Mouse (Mus musculus) heart, postnatal 0 days (tissue): Measurements from ENCODE around the gene Ppp1r36.

Experiments used
- CTCF ChIP-seq: IDR thresholded peaks from 2 replicates; pipeline ENCODE4 v1.5.1; 2016; ENCODE audit warnings: antibody characterized with exemption, control low read depth, low read depth
- EP300 ChIP-seq: IDR thresholded peaks from 2 replicates; pipeline ENCODE4 v1.6.1; 2016; ENCODE audit warnings: antibody characterized with exemption, low read depth

DNA sequence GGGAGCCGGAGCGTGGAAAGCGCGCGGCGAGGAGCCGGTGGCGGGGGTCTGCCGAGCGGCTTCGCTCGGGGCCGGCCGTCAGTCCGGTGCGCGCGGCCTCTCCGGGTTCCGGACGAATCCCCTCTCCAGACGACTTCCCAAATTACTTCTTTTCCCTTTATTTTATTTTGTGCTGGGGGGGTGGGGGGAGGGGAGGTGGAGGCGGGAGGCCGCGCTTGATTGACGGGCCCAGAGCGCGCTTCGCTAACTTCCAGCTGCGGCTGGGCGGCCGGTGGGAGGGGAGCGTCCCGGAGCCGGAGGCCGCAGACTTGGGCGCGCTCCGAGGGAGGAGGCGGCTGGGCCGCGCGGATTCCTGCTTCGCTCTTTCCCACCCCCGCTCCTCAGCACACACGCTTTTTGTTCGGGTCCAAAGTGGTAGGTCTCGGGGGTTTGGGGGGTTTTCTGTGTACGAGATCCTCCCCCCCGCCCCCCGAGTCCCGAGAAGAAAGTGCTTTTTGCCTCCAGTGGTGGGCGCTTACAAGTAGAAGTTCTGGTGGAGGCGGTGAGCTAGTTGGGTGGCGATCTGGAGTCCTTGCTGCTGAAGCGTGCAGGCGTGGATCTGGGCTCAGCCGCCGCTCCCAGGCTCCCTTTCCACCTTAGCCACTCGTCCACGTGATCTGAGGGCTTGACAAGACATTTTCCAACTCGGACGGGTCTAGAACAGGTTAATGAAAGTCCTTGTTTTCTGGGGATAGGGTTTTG is 46.3 kb upstream of the Ppp1r36 start:
- TF ChIP-seq CTCF = no peak; the same call in 1 of the 2 replicates
- TF ChIP-seq EP300 = no peak
